In genomic region chr14:77470577-77470976, GRCm38 (mm10) we compare ENCODE assay signal across 21 mouse cellular contexts.
A peak's percentile ranks its signal among the peaks of the same experiment; 100 is the strongest.
DNase-seq lines count a peak whose midpoint lies in the region; ATAC-seq and TF ChIP-seq lines count a peak whose summit lies in the region.
"Had no signal": no experiment of that assay in that cellular context is flagged by ENCODE, and none has a peak within 500 bp of the region (broad histone marks: within the 10 kb centered on the region; RNA-seq: fewer than 3 reads in every experiment).

No protein-coding gene starts in this region.

- no peaks in the 10 kb centered on the region for H3K9me3 ChIP-seq in forebrain, postnatal 0 days (ENCODE audit: low read length)
- H3K9me3 ChIP-seq in forebrain, embryonic 14.5 days (replicated peaks; ENCODE audit: control insufficient read depth, low read length) = no peaks in the 10 kb centered on the region
- no peaks in the 10 kb centered on the region for H3K9me3 ChIP-seq in hindbrain, embryonic 13.5 days
- no peaks in the 10 kb centered on the region for H3K9me3 ChIP-seq in hindbrain, embryonic 11.5 days (ENCODE audit: control insufficient read depth, low read length)
- H3K9me3 ChIP-seq in midbrain, embryonic 14.5 days (ENCODE audit: control insufficient read depth, low read length) = no peaks in the 10 kb centered on the region
- H3K9me3 ChIP-seq in midbrain, embryonic 15.5 days = no peaks in the 10 kb centered on the region
- H3K9me3 ChIP-seq: forebrain, embryonic 13.5 days; heart, embryonic 13.5 days had no signal

- no peak overlapping the region for H3K4me2 ChIP-seq in forebrain, postnatal 0 days (ENCODE audit: low read depth)
- H3K4me2 ChIP-seq in forebrain, embryonic 14.5 days (ENCODE audit: low read length) = no peak overlapping the region
- no peak overlapping the region for H3K4me2 ChIP-seq in hindbrain, embryonic 13.5 days
- no peak overlapping the region for H3K4me2 ChIP-seq in hindbrain, embryonic 11.5 days (replicated peaks; ENCODE audit: low read depth, low read length)
- no peak overlapping the region for H3K4me2 ChIP-seq in midbrain, embryonic 14.5 days (ENCODE audit: low read length)
- no peak overlapping the region for H3K4me2 ChIP-seq in midbrain, embryonic 15.5 days
- H3K4me2 ChIP-seq: forebrain, embryonic 13.5 days; heart, embryonic 13.5 days had no signal

- H3K27ac ChIP-seq in forebrain, postnatal 0 days (ENCODE audit: low read depth, low read length) = peak overlapping the region; percentile 46; the same call in 1 of the 2 replicates
- no peak overlapping the region for H3K27ac ChIP-seq in forebrain, embryonic 14.5 days (ENCODE audit: low read depth, low read length)
- peak overlapping the region; percentile 52 for H3K27ac ChIP-seq in hindbrain, embryonic 13.5 days
- no peak overlapping the region for H3K27ac ChIP-seq in hindbrain, embryonic 11.5 days (ENCODE audit: low read depth, low read length)
- H3K27ac ChIP-seq in midbrain, embryonic 14.5 days (replicated peaks; ENCODE audit: low read depth, low read length) = peak overlapping the region; percentile 43; the same call in 1 of the 2 replicates
- no peak overlapping the region for H3K27ac ChIP-seq in midbrain, embryonic 15.5 days
- H3K27ac ChIP-seq: forebrain, embryonic 13.5 days; heart, embryonic 13.5 days; kidney, postnatal 0 days had no signal

- TF ChIP-seq CTCF in forebrain, postnatal 0 days (IDR thresholded peaks at IDR 0.05; ENCODE audit: low read depth) = no peak

- no peaks in the 10 kb centered on the region for H3K27me3 ChIP-seq in forebrain, postnatal 0 days (ENCODE audit: insufficient read depth, low read length)
- H3K27me3 ChIP-seq in forebrain, embryonic 14.5 days (replicated peaks; ENCODE audit: control insufficient read depth, insufficient read depth, low read length) = no peaks in the 10 kb centered on the region
- no peaks in the 10 kb centered on the region for H3K27me3 ChIP-seq in hindbrain, embryonic 13.5 days
- H3K27me3 ChIP-seq in hindbrain, embryonic 11.5 days (ENCODE audit: control insufficient read depth, insufficient read depth, low read length) = no peaks in the 10 kb centered on the region
- H3K27me3 ChIP-seq in midbrain, embryonic 14.5 days (ENCODE audit: control insufficient read depth, insufficient read depth, low read length) = no peaks in the 10 kb centered on the region
- H3K27me3 ChIP-seq in midbrain, embryonic 15.5 days (replicated peaks) = no peaks in the 10 kb centered on the region
- H3K27me3 ChIP-seq: forebrain, embryonic 13.5 days; heart, embryonic 13.5 days had no signal

- no peaks in the 10 kb centered on the region for H3K4me1 ChIP-seq in forebrain, postnatal 0 days (ENCODE audit: insufficient read depth)
- H3K4me1 ChIP-seq in forebrain, embryonic 14.5 days (ENCODE audit: control insufficient read depth, insufficient read depth, low read length) = no peaks in the 10 kb centered on the region
- peaks cover 13% of the 10 kb centered on the region for H3K4me1 ChIP-seq in hindbrain, embryonic 13.5 days (replicated peaks)
- H3K4me1 ChIP-seq in hindbrain, embryonic 11.5 days (replicated peaks; ENCODE audit: control insufficient read depth, insufficient read depth, low read length) = no peaks in the 10 kb centered on the region; the same call in 1 of the 2 replicates
- 0 out of 2 replicates have a peak, but pooled peaks cover 6% of the 10 kb centered on the region for H3K4me1 ChIP-seq in midbrain, embryonic 14.5 days (ENCODE audit: control insufficient read depth, insufficient read depth, low read length)
- H3K4me1 ChIP-seq in midbrain, embryonic 15.5 days = peaks cover 9% of the 10 kb centered on the region

- no peaks in the 10 kb centered on the region for H3K36me3 ChIP-seq in forebrain, postnatal 0 days (ENCODE audit: insufficient read depth)
- H3K36me3 ChIP-seq in forebrain, embryonic 14.5 days (ENCODE audit: control insufficient read depth, insufficient read depth, low read length) = no peaks in the 10 kb centered on the region
- H3K36me3 ChIP-seq in hindbrain, embryonic 13.5 days = no peaks in the 10 kb centered on the region
- H3K36me3 ChIP-seq in hindbrain, embryonic 11.5 days (ENCODE audit: control insufficient read depth, insufficient read depth, low read length) = no peaks in the 10 kb centered on the region
- H3K36me3 ChIP-seq in midbrain, embryonic 14.5 days (ENCODE audit: control insufficient read depth, insufficient read depth, low read length) = no peaks in the 10 kb centered on the region
- H3K36me3 ChIP-seq in midbrain, embryonic 15.5 days (replicated peaks) = no peaks in the 10 kb centered on the region
- H3K36me3 ChIP-seq: heart, embryonic 13.5 days had no signal

- no peak for DNase-seq in forebrain, postnatal 0 days
- DNase-seq in forebrain, embryonic 14.5 days (ENCODE audit: low spot score) = no peak
- no peak for DNase-seq in hindbrain, embryonic 11.5 days (ENCODE audit: low spot score)
- peak; percentile 50 for DNase-seq in midbrain, embryonic 14.5 days
- peak; percentile 31 for DNase-seq in skeletal muscle tissue, adult 2 months (ENCODE audit: low read depth, low spot score)
- DNase-seq in kidney, adult 18-20 months = no peak
- DNase-seq: adrenal gland, postnatal 36 days; cerebellum, adult 11-12 months; cerebellum, postnatal 10 days; heart, postnatal 14 days; kidney, adult 11 months; left cerebral cortex, postnatal 4 days; lung, postnatal 4 days; thymus, adult 18-20 months; thymus, postnatal 36 days had no signal

- H3K9ac ChIP-seq in forebrain, postnatal 0 days = no peak overlapping the region
- H3K9ac ChIP-seq in forebrain, embryonic 14.5 days (ENCODE audit: low read length) = no peak overlapping the region
- no peak overlapping the region for H3K9ac ChIP-seq in hindbrain, embryonic 13.5 days
- no peak overlapping the region for H3K9ac ChIP-seq in hindbrain, embryonic 11.5 days (ENCODE audit: low read depth, low read length)
- H3K9ac ChIP-seq in midbrain, embryonic 14.5 days (replicated peaks; ENCODE audit: low read length) = no peak overlapping the region
- H3K9ac ChIP-seq in midbrain, embryonic 15.5 days = no peak overlapping the region
- H3K9ac ChIP-seq: forebrain, embryonic 13.5 days; heart, embryonic 13.5 days had no signal

- peak; percentile 66 for ATAC-seq in forebrain, postnatal 0 days
- ATAC-seq in forebrain, embryonic 14.5 days = no peak
- ATAC-seq in hindbrain, embryonic 13.5 days (ENCODE audit: low FRiP score) = no peak
- ATAC-seq in hindbrain, embryonic 11.5 days (ENCODE audit: low FRiP score) = no peak
- no peak for ATAC-seq in midbrain, embryonic 14.5 days (ENCODE audit: low FRiP score, low TSS enrichment)
- ATAC-seq in midbrain, embryonic 15.5 days (replicated peaks) = no peak
- ATAC-seq: forebrain, embryonic 13.5 days had no signal

- WGBS in forebrain, postnatal 0 days = 58% methylated on average over 3 of the region's 3 CpGs
- WGBS in forebrain, embryonic 14.5 days = 69% methylated on average over 3 of the region's 3 CpGs
- 53% methylated on average over 3 of the region's 3 CpGs for WGBS in hindbrain, embryonic 13.5 days
- 65% methylated on average over 3 of the region's 3 CpGs for WGBS in hindbrain, embryonic 11.5 days
- 24% methylated on average over 3 of the region's 3 CpGs for WGBS in midbrain, embryonic 14.5 days
- WGBS in midbrain, embryonic 15.5 days = 33% methylated on average over 3 of the region's 3 CpGs

- no peak overlapping the region for H3K4me3 ChIP-seq in forebrain, postnatal 0 days (ENCODE audit: low read depth, low read length)
- no peak overlapping the region for H3K4me3 ChIP-seq in forebrain, embryonic 14.5 days (ENCODE audit: low read depth, low read length)
- no peak overlapping the region for H3K4me3 ChIP-seq in hindbrain, embryonic 13.5 days
- H3K4me3 ChIP-seq in hindbrain, embryonic 11.5 days (ENCODE audit: low read depth, low read length) = no peak overlapping the region
- H3K4me3 ChIP-seq in midbrain, embryonic 14.5 days (replicated peaks; ENCODE audit: low read depth, low read length) = no peak overlapping the region
- no peak overlapping the region for H3K4me3 ChIP-seq in midbrain, embryonic 15.5 days
- H3K4me3 ChIP-seq: forebrain, embryonic 13.5 days; heart, embryonic 13.5 days; myocyte had no signal

Comparison
In these comparisons a context has a peak if more than half of its experiments do, and no peak if none do; other contexts are left out.
1. H3K27ac ChIP-seq: peak in forebrain, postnatal 0 days (single experiment), hindbrain, embryonic 13.5 days (single experiment) and midbrain, embryonic 14.5 days (single experiment); none in forebrain, embryonic 14.5 days (single experiment), hindbrain, embryonic 11.5 days (single experiment) and midbrain, embryonic 15.5 days (single experiment).
2. DNase-seq: peak in midbrain, embryonic 14.5 days (single experiment) and skeletal muscle tissue, adult 2 months (single experiment); none in forebrain, postnatal 0 days (single experiment), forebrain, embryonic 14.5 days (single experiment), hindbrain, embryonic 11.5 days (single experiment) and kidney, adult 18-20 months (single experiment).